Mouse (Mus musculus) CH12.LX (cell line): Measurements from ENCODE around the gene Naa16. TPM values are rescaled to one million over a fixed set of nuclear protein-coding genes. Genes with fewer than 3 reads are reported as not detected.
A peak's percentile ranks its signal among the peaks of the same experiment; 100 is the strongest.

Experiments used
- DNase-seq: peaks from one replicate; pipeline ENCODE4 v3.0.0-alpha.2; 2013; ENCODE audit errors: extremely low read depth
- H3K27ac ChIP-seq: 2 replicates; pipeline ENCODE4 v1.5.1; 2012; ENCODE audit warnings: low read depth, mild to moderate bottlenecking, control low read depth, moderate library complexity; ENCODE audit not compliant: insufficient read depth
- H3K27me3 ChIP-seq: replicated peaks from 2 replicates; pipeline ENCODE3; 2012; ENCODE audit warnings: inconsistent platforms
- H3K36me3 ChIP-seq, 2 experiments: replicated peaks in 1 of 2; 2 replicates each; pipeline versions ENCODE3 to v1.6.1; 2012; ENCODE audit warnings: inconsistent platforms in 1 of 2, low read length in 1 of 2, mild to moderate bottlenecking in 1 of 2, mixed read lengths in 1 of 2, moderate library complexity in 1 of 2; ENCODE audit not compliant: control insufficient read depth in 1 of 2, insufficient read depth in 1 of 2
- H3K4me1 ChIP-seq, 2 experiments: 2 replicates each; pipeline ENCODE4 v1.6.1; 2012; ENCODE audit warnings: inconsistent platforms in 1 of 2, moderate library complexity in 1 of 2; ENCODE audit not compliant: insufficient read depth in 2 of 2, control insufficient read depth in 1 of 2
- H3K4me2 ChIP-seq: 2 replicates; pipeline ENCODE4 v1.6.1; 2012; ENCODE audit warnings: low read depth, mild to moderate bottlenecking, control low read depth; ENCODE audit not compliant: poor library complexity, insufficient read depth, severe bottlenecking
- H3K4me3 ChIP-seq, 3 experiments: fragments of 150-350 bp in 1 of 3; sonication (generic) in 1 of 3; replicated peaks in 1 of 3; 2 replicates each; pipeline versions ENCODE3 to v1.5.1; 2011 to 2012; ENCODE audit warnings: low read depth in 2 of 3, low read length in 2 of 3, mild to moderate bottlenecking in 2 of 3, moderate library complexity in 2 of 3, control low read depth in 1 of 3, improper control_type of control experiment in 1 of 3, inconsistent platforms in 1 of 3, mixed read lengths in 1 of 3; ENCODE audit not compliant: poor library complexity in 1 of 3
- H3K79me2 ChIP-seq: replicated peaks from 2 replicates; pipeline ENCODE4 v1.6.1; 2012; ENCODE audit warnings: mild to moderate bottlenecking, moderate library complexity; ENCODE audit not compliant: control insufficient read depth, poor library complexity, insufficient read depth, severe bottlenecking; ENCODE audit errors: extremely low read depth
- H3K9ac ChIP-seq: 2 replicates; pipeline ENCODE4 v1.6.1; 2012; ENCODE audit warnings: low read depth, mild to moderate bottlenecking, control low read depth, moderate library complexity; ENCODE audit not compliant: insufficient read depth
- H3K9me3 ChIP-seq: replicated peaks from 2 replicates; pipeline ENCODE3; 2012; ENCODE audit warnings: low read length, inconsistent platforms, mixed read lengths
- CHD2 ChIP-seq: IDR thresholded peaks from 2 replicates; pipeline ENCODE4 v1.6.1; 2011; ENCODE audit warnings: low read length, improper control_type of control experiment
- CTCF ChIP-seq, 2 experiments: IDR thresholded peaks in 1 of 2; conservative IDR thresholded peaks in 1 of 2; 2 replicates each; pipeline ENCODE4 v1.5.1; 2011 to 2012; ENCODE audit warnings: low read depth in 2 of 2, low read length in 2 of 2, improper control_type of control experiment in 1 of 2, inconsistent platforms in 1 of 2, mild to moderate bottlenecking in 1 of 2, moderate library complexity in 1 of 2
- E2F4 ChIP-seq: IDR thresholded peaks from 2 replicates; pipeline ENCODE4 v1.6.1; 2011; ENCODE audit warnings: low read depth, low read length, improper control_type of control experiment; ENCODE audit not compliant: insufficient replicate concordance
- ELF1 ChIP-seq: IDR thresholded peaks from 2 replicates; pipeline ENCODE4 v1.6.1; 2014; ENCODE audit warnings: low read depth, mild to moderate bottlenecking, inconsistent platforms, low read length, improper control_type of control experiment
- EP300 ChIP-seq: IDR thresholded peaks from 2 replicates; pipeline ENCODE4 v1.6.1; 2011; ENCODE audit warnings: low read length, improper control_type of control experiment
- ETS1 ChIP-seq: conservative IDR thresholded peaks from 2 replicates; pipeline ENCODE4 v1.6.1; 2012; ENCODE audit warnings: low read depth, mild to moderate bottlenecking, inconsistent platforms, low read length, improper control_type of control experiment, moderate library complexity
- GABPA ChIP-seq: IDR thresholded peaks from 2 replicates; pipeline ENCODE4 v1.6.1; 2012; ENCODE audit warnings: low read depth, low read length, improper control_type of control experiment, inconsistent platforms; ENCODE audit not compliant: insufficient replicate concordance
- JUN ChIP-seq: IDR thresholded peaks from 2 replicates; pipeline ENCODE4 v1.6.1; 2011; ENCODE audit warnings: low read depth, mild to moderate bottlenecking, low read length, improper control_type of control experiment, moderate library complexity; ENCODE audit not compliant: insufficient read depth
- KAT2A ChIP-seq: IDR thresholded peaks from 2 replicates; pipeline ENCODE4 v1.6.1; 2012; ENCODE audit warnings: low read length, improper control_type of control experiment, inconsistent platforms; ENCODE audit not compliant: insufficient replicate concordance
- MAFK ChIP-seq: IDR thresholded peaks from 2 replicates; pipeline ENCODE4 v1.6.1; 2011; ENCODE audit warnings: low read length, improper control_type of control experiment; ENCODE audit not compliant: insufficient replicate concordance
- MAX ChIP-seq: IDR thresholded peaks from 2 replicates; pipeline ENCODE4 v1.6.1; 2011; ENCODE audit warnings: low read length, improper control_type of control experiment
- MAZ ChIP-seq: IDR thresholded peaks from 2 replicates; pipeline ENCODE4 v1.6.1; 2012; ENCODE audit warnings: low read depth, mild to moderate bottlenecking, inconsistent platforms, low read length, improper control_type of control experiment, moderate library complexity
- MEF2A ChIP-seq: IDR thresholded peaks from 2 replicates; pipeline ENCODE4 v1.6.1; 2014; ENCODE audit warnings: low read depth, mild to moderate bottlenecking, inconsistent platforms, low read length, improper control_type of control experiment, borderline replicate concordance
- NELFE ChIP-seq: IDR thresholded peaks from 2 replicates; pipeline ENCODE4 v1.6.1; 2011; ENCODE audit warnings: low read depth, low read length, improper control_type of control experiment
- PAX5 ChIP-seq: IDR thresholded peaks from 2 replicates; pipeline ENCODE4 v1.6.1; 2012; ENCODE audit warnings: low read length, inconsistent platforms, mixed read lengths
- RAD21 ChIP-seq: IDR thresholded peaks from 2 replicates; pipeline ENCODE4 v1.6.1; 2011; ENCODE audit warnings: low read depth, mild to moderate bottlenecking, low read length, improper control_type of control experiment, moderate library complexity
- RCOR1 ChIP-seq: conservative IDR thresholded peaks from 2 replicates; pipeline ENCODE4 v1.6.1; 2012; ENCODE audit warnings: low read depth, mild to moderate bottlenecking, inconsistent platforms, low read length, improper control_type of control experiment
- SIN3A ChIP-seq: IDR thresholded peaks from 2 replicates; pipeline ENCODE4 v1.6.1; 2012; ENCODE audit warnings: low read length, improper control_type of control experiment, inconsistent platforms
- TCF12 ChIP-seq: IDR thresholded peaks from 2 replicates; pipeline ENCODE4 v1.6.1; 2014; ENCODE audit warnings: low read depth, mild to moderate bottlenecking, inconsistent platforms, low read length, improper control_type of control experiment
- UBTF ChIP-seq: IDR thresholded peaks from 2 replicates; pipeline ENCODE4 v1.6.1; 2012; ENCODE audit warnings: low read depth, mild to moderate bottlenecking, inconsistent platforms, low read length, improper control_type of control experiment, moderate library complexity
- ZMIZ1 ChIP-seq: IDR thresholded peaks from 2 replicates; pipeline ENCODE4 v1.6.1; 2012; ENCODE audit warnings: low read depth, mild to moderate bottlenecking, inconsistent platforms, low read length, improper control_type of control experiment
- ZNF384 ChIP-seq: IDR thresholded peaks from 2 replicates; pipeline ENCODE4 v1.6.1; 2012; ENCODE audit warnings: low read depth, low read length, improper control_type of control experiment, inconsistent platforms
- dilution Hi-C: fragments of 300-500 bp; cut with MboI; formaldehyde crosslinking; loops from 2 replicates; pipeline ENCODE4 v1.14.3; 2020; ENCODE audit warnings: low sequenced_read_pairs; ENCODE audit not compliant: extremely low pct_unique_long_range_greater_than_20kb, extremely low pct_ligation_motif_present
- in situ Hi-C: fragments of 300-500 bp; cut with MboI; formaldehyde crosslinking; loops from 3 replicates; pipeline ENCODE4 v1.14.3; 2019; ENCODE audit warnings: low sequenced_read_pairs, low pct_ligation_motif_present, low pct_unique_long_range_greater_than_20kb, mixed read lengths
- polyA plus RNA-seq: library from polyadenylated mRNA; unstranded; fragments of >175 nt; gene quantifications from 2 replicates; pipeline ENCODE4 v1.2.1, GENCODE M21; 2012; ENCODE audit warnings: low read depth; ENCODE audit not compliant: insufficient read length
- total RNA-seq, 2 experiments: library from RNA; depleted of rRNA; stranded (reverse); fragments of 300-350 nt in 1 of 2; fragments of >200 nt in 1 of 2; gene quantifications; 2 replicates each; pipeline ENCODE4 v1.2.3; 2012 to 2014

The Naa16 gene
- total and polyA plus RNA-seq, 3 experiments, result 16.4 to 60.0 (median 42.6) TPM

- Histone ChIP-seq H3K4me2 (no peak overlapping the region), H3K36me3 (no peaks in the 10 kb centered on the region), H3K9ac (no peak overlapping the region), H3K4me3 (no peak overlapping the region), H3K79me2 (no peaks in the 10 kb centered on the region), H3K27ac (no peak overlapping the region), H3K27me3 (peaks cover 9% of the 10 kb centered on the region), H3K9me3 (no peaks in the 10 kb centered on the region), H3K4me1 (peaks cover 12 to 58% of the 10 kb centered on the region in 2 experiments)
- in situ Hi-C loops (no loop called here), dilution Hi-C loops (no loop called here)
- TF ChIP-seq ZMIZ1 (no peak), ETS1 (no peak)
- no peak for DNase-seq
Measured at GRCm38 (mm10) chr14:79294950-79295349, 95.6 kb downstream of the Naa16 start.

GRCm38 (mm10) chr14:79294051-79294814 lies 96.3 kb downstream of the Naa16 start:
- peaks cover 7% of the 10 kb centered on the region for H3K27me3 ChIP-seq
- in situ Hi-C loops (no loop called here), dilution Hi-C loops (no loop called here)
- H3K79me2 ChIP-seq, result no peaks in the 10 kb centered on the region
- H3K9ac ChIP-seq, result peak overlapping the region; percentile 24; the same call in 1 of the 2 replicates
- peaks cover 11 to 56% of the 10 kb centered on the region in 2 experiments for H3K4me1 ChIP-seq
- no peak overlapping the region for H3K4me3 ChIP-seq
- TF ChIP-seq ZNF384 (peak; percentile 68; the same call in 1 of the 2 replicates), SIN3A (no peak)
- no peak for DNase-seq
- H3K9me3 ChIP-seq, result no peaks in the 10 kb centered on the region
- no peaks in the 10 kb centered on the region for H3K36me3 ChIP-seq
- H3K4me2 ChIP-seq, result peak overlapping the region; percentile 69
- no peak overlapping the region for H3K27ac ChIP-seq

DNA sequence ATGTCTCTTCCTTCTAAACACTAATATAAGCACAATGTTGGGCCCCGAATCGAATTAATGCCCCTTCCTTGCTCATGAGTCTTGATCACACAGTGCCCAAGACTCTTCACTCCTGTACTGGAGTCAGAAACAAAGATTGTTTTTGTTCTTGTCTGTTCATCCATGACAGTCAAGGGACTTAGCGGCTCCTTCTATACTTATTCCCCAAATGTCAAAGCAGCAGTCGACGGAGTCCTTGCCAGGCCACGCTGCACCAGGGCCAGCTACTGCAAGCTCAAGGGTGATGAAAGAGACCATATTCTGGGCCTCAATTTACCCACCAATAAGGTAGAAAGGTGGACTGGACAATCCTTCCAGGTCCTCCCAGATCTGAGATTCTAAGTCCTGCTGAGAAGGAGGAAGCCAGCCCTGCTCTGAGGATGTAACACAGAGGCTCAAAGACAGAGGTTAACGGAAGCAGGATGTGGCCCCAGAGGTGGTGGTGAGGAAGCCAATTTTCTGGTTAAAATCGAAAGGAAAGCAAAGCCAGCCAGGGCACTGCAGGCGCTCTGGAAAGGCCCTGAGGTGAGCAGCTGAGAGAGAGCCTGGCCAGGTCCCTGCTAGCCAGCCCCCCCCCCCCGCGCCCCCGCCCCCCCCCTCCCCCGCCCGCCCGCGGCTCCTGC lies 97.3 kb downstream of the Naa16 start:
- H3K4me3 ChIP-seq, result peak overlapping the region in 1 of 3 experiments; percentile 27
- in situ Hi-C loops (no loop called here), dilution Hi-C loops (no loop called here)
- H3K79me2 ChIP-seq, result no peaks in the 10 kb centered on the region
- H3K27me3 ChIP-seq, result peaks cover 2% of the 10 kb centered on the region
- no peaks in the 10 kb centered on the region for H3K9me3 ChIP-seq
- H3K36me3 ChIP-seq, result no peaks in the 10 kb centered on the region
- H3K4me2 ChIP-seq, result peak overlapping the region; percentile 69
- H3K27ac ChIP-seq, result no peak overlapping the region
- peaks cover 13 to 55% of the 10 kb centered on the region in 2 experiments for H3K4me1 ChIP-seq
- H3K9ac ChIP-seq, result no peak overlapping the region; the same call in 1 of the 2 replicates
- peak; percentile 58 for DNase-seq
- no peak for TF ChIP-seq ZMIZ1
- no peak for TF ChIP-seq RAD21
- TF ChIP-seq E2F4, result no peak
- no peak for TF ChIP-seq ETS1
- TF ChIP-seq MEF2A, result peak; percentile 15; the same call in 1 of the 2 replicates
- TF ChIP-seq PAX5, result no peak
- TF ChIP-seq ELF1, result peak; percentile 70
- 0 out of 2 replicates have a peak, but pooled peaks have one; percentile 19 for TF ChIP-seq RCOR1
- TF ChIP-seq UBTF, result no peak
- no peak for TF ChIP-seq MAX
- TF ChIP-seq MAZ, result peak; percentile 66
- TF ChIP-seq EP300, result peak; percentile 45; the same call in 1 of the 2 replicates
- no peak for TF ChIP-seq JUN
- TF ChIP-seq SIN3A, result 0 out of 2 replicates have a peak, but pooled peaks have one; percentile 29
- TF ChIP-seq TCF12, result peak; percentile 50; the same call in 1 of the 2 replicates
- TF ChIP-seq MAFK, result no peak
- no peak for TF ChIP-seq NELFE
- TF ChIP-seq KAT2A, result no peak
- TF ChIP-seq CHD2, result no peak
- TF ChIP-seq CTCF (conservative IDR thresholded peaks at IDR 0.05 in 1 of 2, IDR thresholded peaks at IDR 0.05 in 1 of 2; ENCODE audit: low read depth in 2 of 2, low read length in 2 of 2), result no peak
- TF ChIP-seq GABPA, result no peak
